Mouse (Mus musculus): ENCODE measurements around the gene Olfm3. TPM values are rescaled to one million over a fixed set of nuclear protein-coding genes. Genes with fewer than 3 reads are reported as not detected.
A peak's percentile ranks its signal among the peaks of the same experiment; 100 is the strongest.

The Olfm3 gene
- polyA plus RNA-seq, 1 experiment from 2014 or later: 0.92 TPM

DNA sequence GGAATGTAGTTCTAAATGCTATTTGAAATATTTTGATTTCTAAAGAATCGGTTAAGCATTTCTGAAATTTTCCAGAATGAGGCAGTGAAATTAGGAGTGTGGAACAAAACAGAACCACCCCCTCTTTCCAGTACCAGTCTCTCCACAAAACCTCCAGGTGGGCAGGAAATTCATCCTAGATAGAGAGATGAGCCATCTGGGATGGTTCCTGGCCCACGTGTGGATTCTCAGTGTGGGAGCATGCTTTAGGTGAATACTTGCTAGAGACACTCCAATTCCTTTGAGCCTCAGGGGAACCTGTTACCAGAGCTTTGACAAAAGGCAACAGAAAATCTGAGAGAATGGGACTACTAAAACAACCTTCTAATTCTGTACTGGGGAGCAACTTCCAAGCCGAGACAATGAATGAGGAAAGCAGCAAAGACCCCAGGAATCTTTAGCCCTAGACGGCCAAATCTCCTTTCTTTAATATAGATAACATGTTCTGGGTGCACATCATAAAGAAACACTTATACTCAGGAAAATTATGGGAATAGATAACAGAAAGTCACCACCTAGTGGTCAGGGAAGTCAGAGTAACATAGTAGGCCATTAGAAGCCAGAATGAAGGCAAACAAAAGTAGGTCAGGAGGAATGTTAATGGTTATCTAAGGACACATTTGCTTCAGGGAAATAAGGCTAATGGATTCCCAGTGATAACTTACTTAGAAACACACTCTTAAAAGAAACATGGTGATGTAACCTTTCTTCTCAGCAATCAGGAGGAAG lies 58.6 kb downstream of the Olfm3 start:
- 75% methylated on average over 4 of the region's 4 CpGs for WGBS

GRCm38 (mm10) chr3:114971183-114971582 lies 67.3 kb downstream of the Olfm3 start:
- no peaks in the 10 kb centered on the region for H3K9me3 ChIP-seq (replicated peaks)
- no peaks in the 10 kb centered on the region for H3K27me3 ChIP-seq
- no peak overlapping the region for H3K4me2 ChIP-seq
- no peaks in the 10 kb centered on the region for H3K36me3 ChIP-seq (ENCODE audit: poor library complexity, severe bottlenecking)
- H3K9ac ChIP-seq: no peak overlapping the region
- no peak for ATAC-seq
- H3K4me1 ChIP-seq: no peaks in the 10 kb centered on the region
- H3K4me3 ChIP-seq: no peak overlapping the region
- no peak overlapping the region for H3K27ac ChIP-seq

More for the DNA sequence above, 58.6 kb downstream of the Olfm3 start:
- 0 out of 2 replicates have a peak, but pooled peaks cover 8% of the 10 kb centered on the region for H3K4me1 ChIP-seq
- H3K27me3 ChIP-seq: no peaks in the 10 kb centered on the region
- ATAC-seq: no peak
- no peak overlapping the region for H3K9ac ChIP-seq
- no peaks in the 10 kb centered on the region for H3K36me3 ChIP-seq (ENCODE audit: poor library complexity, severe bottlenecking)
- no peak overlapping the region for H3K4me2 ChIP-seq
- no peak overlapping the region for H3K27ac ChIP-seq
- no peak overlapping the region for H3K4me3 ChIP-seq
- H3K9me3 ChIP-seq (replicated peaks): no peaks in the 10 kb centered on the region

GRCm38 (mm10) chr3:114972522-114972921 lies 68.6 kb downstream of the Olfm3 start:
- WGBS: 51% methylated on average over 1 of the region's 1 CpGs

GRCm38 (mm10) chr3:114990828-114991227 lies 87.0 kb downstream of the Olfm3 start:
- H3K4me1 ChIP-seq: no peaks in the 10 kb centered on the region
- no peaks in the 10 kb centered on the region for H3K9me3 ChIP-seq (replicated peaks)
- H3K27me3 ChIP-seq: no peaks in the 10 kb centered on the region
- 90% methylated on average over 2 of the region's 2 CpGs for WGBS
- no peak overlapping the region for H3K27ac ChIP-seq
- no peak overlapping the region for H3K4me2 ChIP-seq
- H3K36me3 ChIP-seq (ENCODE audit: poor library complexity, severe bottlenecking): no peaks in the 10 kb centered on the region
- H3K9ac ChIP-seq: no peak overlapping the region
- ATAC-seq: no peak
- no peak overlapping the region for H3K4me3 ChIP-seq

More at GRCm38 (mm10) chr3:114972522-114972921, 68.6 kb downstream of the Olfm3 start:
- H3K27ac ChIP-seq: no peak overlapping the region
- no peak overlapping the region for H3K9ac ChIP-seq
- no peaks in the 10 kb centered on the region for H3K4me1 ChIP-seq
- no peaks in the 10 kb centered on the region for H3K9me3 ChIP-seq (replicated peaks)
- no peaks in the 10 kb centered on the region for H3K27me3 ChIP-seq
- no peak for ATAC-seq
- no peaks in the 10 kb centered on the region for H3K36me3 ChIP-seq (ENCODE audit: poor library complexity, severe bottlenecking)
- H3K4me2 ChIP-seq: no peak overlapping the region
- H3K4me3 ChIP-seq: no peak overlapping the region

- H3K27ac ChIP-seq: no peak overlapping the region
- H3K4me3 ChIP-seq: no peak overlapping the region
- H3K4me2 ChIP-seq: no peak overlapping the region
- no peak for ATAC-seq
- H3K9me3 ChIP-seq (replicated peaks): no peaks in the 10 kb centered on the region
- no peaks in the 10 kb centered on the region for H3K4me1 ChIP-seq
- WGBS: 74% methylated on average over 1 of the region's 1 CpGs
- H3K36me3 ChIP-seq (ENCODE audit: poor library complexity, severe bottlenecking): no peaks in the 10 kb centered on the region
- H3K9ac ChIP-seq: no peak overlapping the region
- no peaks in the 10 kb centered on the region for H3K27me3 ChIP-seq
These were observed 92.1 kb downstream of the Olfm3 start for GRCm38 (mm10) chr3:114995956-114996355.

DNA sequence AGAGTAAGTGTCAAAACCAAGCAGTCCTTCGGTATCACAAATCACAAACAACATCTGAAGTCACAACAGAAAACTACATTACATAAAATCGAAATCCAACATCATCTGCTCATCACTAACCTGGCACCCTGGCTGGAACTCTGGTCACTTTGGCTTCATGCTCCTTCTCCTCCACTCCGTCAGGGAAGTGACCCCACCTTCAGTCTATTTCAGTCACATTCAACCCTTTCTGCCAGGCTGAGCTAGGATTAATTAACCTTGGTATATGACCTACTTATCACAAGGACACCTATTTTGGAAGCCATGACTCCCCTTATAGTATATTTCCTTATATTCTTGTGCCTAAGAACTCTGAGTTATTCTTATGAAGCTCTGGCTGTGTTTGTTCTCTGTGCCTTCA lies 123.7 kb downstream of the Olfm3 start:
- Histone ChIP-seq H3K27me3 (no peaks in the 10 kb centered on the region), H3K4me2 (no peak overlapping the region), H3K27ac (no peak overlapping the region), H3K9ac (no peak overlapping the region), H3K9me3 (replicated peaks) (no peaks in the 10 kb centered on the region), H3K4me1 (no peaks in the 10 kb centered on the region), H3K4me3 (no peak overlapping the region), H3K36me3 (ENCODE audit: poor library complexity, severe bottlenecking) (no peaks in the 10 kb centered on the region)
- 92% methylated on average over 3 of the region's 3 CpGs for WGBS
- ATAC-seq: no peak

GRCm38 (mm10) chr3:115028046-115028445 lies 124.2 kb downstream of the Olfm3 start:
- no peaks in the 10 kb centered on the region for H3K4me1 ChIP-seq
- WGBS: 93% methylated on average over 1 of the region's 1 CpGs
- no peaks in the 10 kb centered on the region for H3K9me3 ChIP-seq (replicated peaks)
- H3K9ac ChIP-seq: no peak overlapping the region
- no peaks in the 10 kb centered on the region for H3K27me3 ChIP-seq
- H3K36me3 ChIP-seq (ENCODE audit: poor library complexity, severe bottlenecking): no peaks in the 10 kb centered on the region
- ATAC-seq: no peak
- H3K4me2 ChIP-seq: no peak overlapping the region
- no peak overlapping the region for H3K4me3 ChIP-seq
- H3K27ac ChIP-seq: no peak overlapping the region

DNA sequence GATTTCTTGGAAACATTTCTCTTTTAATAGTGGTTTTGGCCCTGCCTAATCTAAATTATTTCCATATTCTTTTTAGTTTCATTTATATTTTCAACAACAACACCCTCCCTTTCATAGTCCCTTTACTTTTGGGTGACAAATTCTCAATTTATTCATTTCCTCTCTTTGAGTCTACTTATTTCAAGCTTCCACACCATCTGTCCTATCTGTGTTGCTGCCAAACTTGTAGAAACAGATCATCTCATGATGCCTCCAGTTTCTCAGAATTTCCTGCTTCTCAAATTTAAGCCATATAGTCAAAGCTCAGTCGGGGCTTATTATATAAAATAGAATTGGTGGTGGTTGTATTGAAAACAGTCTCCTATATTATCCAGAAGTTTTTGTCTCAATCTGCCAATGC lies 124.7 kb downstream of the Olfm3 start:
- H3K4me3 ChIP-seq: no peak overlapping the region
- no peaks in the 10 kb centered on the region for H3K4me1 ChIP-seq
- no peaks in the 10 kb centered on the region for H3K27me3 ChIP-seq
- H3K27ac ChIP-seq: no peak overlapping the region
- WGBS: 83% methylated on average over 1 of the region's 1 CpGs
- no peaks in the 10 kb centered on the region for H3K9me3 ChIP-seq (replicated peaks)
- no peaks in the 10 kb centered on the region for H3K36me3 ChIP-seq (ENCODE audit: poor library complexity, severe bottlenecking)
- no peak overlapping the region for H3K4me2 ChIP-seq
- H3K9ac ChIP-seq: no peak overlapping the region
- ATAC-seq: peak; percentile 27; the same call in 1 of the 2 replicates

DNA sequence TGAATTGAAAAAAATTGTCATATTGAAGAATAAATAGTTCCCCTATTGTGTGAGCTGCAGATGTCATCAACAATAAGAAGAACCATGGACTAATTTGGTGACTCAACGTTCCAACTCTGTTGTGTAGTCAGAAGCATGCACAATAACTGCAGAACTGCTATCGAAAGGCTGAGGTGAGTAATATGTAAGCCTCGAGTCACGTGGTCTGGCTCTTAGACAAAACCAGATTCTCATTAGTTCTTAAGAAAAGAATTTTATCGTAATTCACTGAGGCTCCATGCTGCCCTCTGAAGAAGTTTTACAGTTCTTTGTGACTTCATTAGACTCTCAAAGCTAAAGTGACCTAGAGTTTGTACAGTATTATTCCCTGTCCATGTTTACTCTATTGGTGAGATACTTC lies 145.2 kb downstream of the Olfm3 start:
- H3K9me3 ChIP-seq (replicated peaks): no peaks in the 10 kb centered on the region
- WGBS: 82% methylated on average over 5 of the region's 5 CpGs
- H3K27me3 ChIP-seq: no peaks in the 10 kb centered on the region
- ATAC-seq: no peak
- H3K4me2 ChIP-seq: no peak overlapping the region
- H3K36me3 ChIP-seq (ENCODE audit: poor library complexity, severe bottlenecking): no peaks in the 10 kb centered on the region
- H3K27ac ChIP-seq: no peak overlapping the region
- no peak overlapping the region for H3K9ac ChIP-seq
- H3K4me3 ChIP-seq: no peak overlapping the region
- H3K4me1 ChIP-seq: no peaks in the 10 kb centered on the region

GRCm38 (mm10) chr3:115064901-115065300 lies 161.0 kb downstream of the Olfm3 start:
- no peak overlapping the region for H3K9ac ChIP-seq
- H3K9me3 ChIP-seq (replicated peaks): no peaks in the 10 kb centered on the region
- H3K4me2 ChIP-seq: no peak overlapping the region
- H3K27me3 ChIP-seq: no peaks in the 10 kb centered on the region
- no peak overlapping the region for H3K27ac ChIP-seq
- H3K4me3 ChIP-seq: no peak overlapping the region
- no peaks in the 10 kb centered on the region for H3K4me1 ChIP-seq
- no peak for ATAC-seq
- H3K36me3 ChIP-seq (ENCODE audit: poor library complexity, severe bottlenecking): no peaks in the 10 kb centered on the region
- 78% methylated on average over 1 of the region's 1 CpGs for WGBS

DNA sequence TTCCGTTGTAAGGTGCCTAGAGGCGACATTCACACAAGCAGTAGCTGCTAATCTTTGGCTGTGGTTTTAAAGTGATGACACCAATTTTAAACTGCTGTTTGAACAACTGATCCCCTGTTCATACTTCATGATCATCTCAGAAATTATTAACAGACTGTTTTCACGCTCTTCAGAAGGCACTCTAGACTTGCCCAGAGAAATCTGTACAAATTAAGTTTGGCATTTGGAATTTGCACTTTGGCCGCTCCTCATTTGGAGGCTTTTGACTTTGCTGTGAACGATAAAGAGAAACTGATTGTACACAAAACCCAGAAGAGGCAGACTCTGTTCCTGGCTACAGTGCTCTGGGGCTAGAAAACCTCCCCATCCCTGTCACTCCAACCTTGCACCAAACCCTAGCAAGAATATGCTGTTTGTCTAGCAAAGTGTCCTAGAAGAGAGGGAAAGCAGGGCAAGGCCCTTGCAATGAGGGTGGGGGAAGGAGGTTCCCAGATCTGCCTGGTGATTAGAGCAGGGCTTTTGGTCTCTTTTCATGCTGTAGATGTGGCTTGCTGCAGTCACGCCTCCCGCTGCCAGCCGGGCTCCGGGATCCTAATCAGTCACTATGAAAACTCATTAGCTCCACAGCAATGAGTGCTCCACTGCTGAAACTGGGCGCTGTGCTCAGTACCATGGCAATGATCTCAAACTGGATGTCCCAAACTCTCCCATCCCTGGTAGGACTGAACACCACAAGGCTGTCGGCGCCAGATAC lies 176.7 kb downstream of the Olfm3 start:
- Histone ChIP-seq H3K27ac (no peak overlapping the region), H3K4me1 (peaks cover 7% of the 10 kb centered on the region), H3K27me3 (no peaks in the 10 kb centered on the region), H3K9ac (no peak overlapping the region), H3K4me3 (no peak overlapping the region), H3K36me3 (ENCODE audit: poor library complexity, severe bottlenecking) (no peaks in the 10 kb centered on the region), H3K4me2 (peak overlapping the region; percentile 28), H3K9me3 (replicated peaks) (no peaks in the 10 kb centered on the region)
- 26% methylated on average over 12 of the region's 12 CpGs for WGBS
- peak; percentile 70 for ATAC-seq

GRCm38 (mm10) chr3:115081371-115081770 lies 177.5 kb downstream of the Olfm3 start:
- ATAC-seq: no peak
- Histone ChIP-seq H3K36me3 (ENCODE audit: poor library complexity, severe bottlenecking) (no peaks in the 10 kb centered on the region), H3K4me1 (peaks cover 7% of the 10 kb centered on the region), H3K9me3 (replicated peaks) (no peaks in the 10 kb centered on the region), H3K27me3 (no peaks in the 10 kb centered on the region), H3K4me3 (no peak overlapping the region), H3K27ac (no peak overlapping the region), H3K4me2 (no peak overlapping the region), H3K9ac (no peak overlapping the region)
- 18% methylated on average over 2 of the region's 2 CpGs for WGBS

Data from forebrain, embryonic 13.5 days (tissue).